Mouse (Mus musculus) adrenal gland, postnatal 36 days (tissue): ENCODE results near the gene Haus2. TPM values are rescaled to one million over a fixed set of nuclear protein-coding genes. Genes with fewer than 3 reads are reported as not detected.
"Not testable (repeated sequence)": the region's sequence is repeated elsewhere in the genome, so short reads cannot be mapped to it uniquely, and the experiment has no call there.

Experiments
- DNase-seq, 2 experiments: peaks; one replicate each; pipeline ENCODE4 v3.0.0; 2021; ENCODE audit warnings: mixed read lengths in 1 of 2
- long read RNA-seq, 2 experiments: library from polyadenylated mRNA; stranded (forward); transcript quantifications; one replicate each; pipeline ENCODE4 v2.0.0; 2021; ENCODE audit warnings: borderline sequencing depth in 2 of 2
- total RNA-seq, 2 experiments: library from RNA; stranded (reverse); gene quantifications; 2 replicates each; pipeline ENCODE4 v1.2.3; 2021

Gene Haus2
- 10 to 100 TPM; 10.5 to 15.4 TPM for total RNA-seq
- long read RNA-seq, experiment 1, transcript Haus2-203 (6 exons, 3,154 nt) = major isoform, 5 of 7 reads
- long read RNA-seq, experiment 1, partial matches to known transcripts = 0 of 7 reads
- long read RNA-seq, experiment 1, other reads (novel, unspliced or antisense) = 1 of 7 reads
- long read RNA-seq, experiment 2, transcript Haus2-203 (6 exons, 3,154 nt) = major isoform, 5 of 8 reads
- long read RNA-seq, experiment 2, partial matches to known transcripts = 1 of 8 reads
- long read RNA-seq, experiment 2, other reads (novel, unspliced or antisense) = 2 of 8 reads

DNA sequence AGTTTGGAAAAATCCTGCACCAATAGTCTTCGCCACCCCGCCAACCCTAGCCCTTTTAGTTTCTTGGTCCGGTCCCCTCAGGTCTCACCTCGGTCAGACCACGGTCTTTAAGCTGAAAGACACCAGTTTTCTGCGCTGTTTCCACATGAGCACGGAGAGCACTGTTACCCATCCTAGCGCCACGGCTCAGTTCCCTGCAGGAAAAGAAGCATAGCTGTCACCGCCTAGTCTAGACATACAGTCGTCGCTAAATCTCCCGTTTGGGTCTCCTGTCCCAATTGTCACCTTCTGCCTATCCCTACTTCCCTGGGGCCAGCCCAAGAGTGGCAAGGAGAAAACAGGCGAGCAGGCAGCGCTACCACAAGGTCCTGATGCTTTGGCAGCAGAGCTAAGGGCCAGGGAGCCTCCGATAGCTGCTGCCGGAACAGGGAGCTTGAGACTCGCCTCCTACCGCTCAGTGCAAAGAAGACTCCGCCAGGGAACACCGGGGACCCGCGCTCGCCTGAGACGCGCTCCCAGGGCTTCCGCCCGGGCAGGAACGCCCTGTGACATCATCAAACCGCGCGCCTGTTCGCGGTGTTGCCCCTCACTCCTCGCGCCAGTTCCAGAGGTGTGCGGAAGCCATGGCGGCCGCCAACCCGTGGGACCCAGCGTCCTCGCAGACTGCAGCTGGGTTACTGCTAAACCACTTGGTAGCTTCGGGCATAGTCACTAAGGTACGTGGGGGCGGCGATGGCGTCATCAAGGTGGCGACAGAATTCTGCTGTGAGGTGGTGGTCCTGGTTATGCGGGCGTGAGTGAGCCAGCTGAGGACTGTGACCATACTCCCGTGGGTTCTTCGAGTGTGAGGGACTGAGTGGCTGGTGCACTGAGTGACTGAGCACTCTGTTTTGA lies at the start of gene Haus2, which contains the start of gene Lrrc57:
Gene Haus2, plus strand, starts transcription at position 554 of the 894 bp plus-strand sequence.
Gene Lrrc57, minus strand, starts transcription at position 691 of the 894 bp plus-strand sequence.
- peak; percentile 93 to 95 for DNase-seq

DNA sequence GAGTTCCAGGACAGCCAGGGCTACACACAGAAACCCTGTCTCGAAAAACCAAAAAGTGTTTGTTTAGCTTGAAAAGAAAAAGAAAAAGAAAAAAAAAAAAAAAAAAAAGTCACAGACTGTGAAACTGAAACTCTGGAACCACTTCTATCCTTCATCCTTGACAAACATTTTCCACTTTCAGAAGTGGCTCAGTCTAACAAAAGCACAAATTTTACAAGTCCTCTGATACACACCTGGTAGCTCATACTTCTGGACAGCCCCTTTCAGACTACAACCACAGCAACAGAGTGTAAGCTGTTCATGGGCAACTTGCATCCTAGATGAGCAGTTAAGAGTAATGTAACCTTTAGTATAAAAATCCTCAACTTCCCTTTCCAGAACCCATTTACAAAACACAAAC lies 47.7 kb upstream of the Haus2 start:
- DNase-seq = no peak

DNA sequence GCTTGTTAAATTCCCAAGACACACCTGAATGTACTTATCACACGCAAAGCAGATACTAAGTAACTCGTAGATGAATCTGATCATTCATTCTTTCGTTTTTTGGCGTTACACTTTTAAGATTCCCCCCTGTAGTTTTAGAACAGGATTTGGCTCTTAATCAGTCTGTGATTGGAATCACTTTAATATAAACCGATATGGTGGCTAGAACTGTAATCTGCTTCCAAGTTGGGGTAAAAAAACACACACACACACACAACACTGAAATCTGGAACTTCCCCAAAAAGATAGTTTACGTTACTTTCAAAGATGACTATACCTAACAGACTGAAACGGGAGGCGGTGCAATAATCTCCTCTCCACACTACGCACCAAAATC lies 46.3 kb upstream of the Haus2 start:
- DNase-seq = no peak

DNA sequence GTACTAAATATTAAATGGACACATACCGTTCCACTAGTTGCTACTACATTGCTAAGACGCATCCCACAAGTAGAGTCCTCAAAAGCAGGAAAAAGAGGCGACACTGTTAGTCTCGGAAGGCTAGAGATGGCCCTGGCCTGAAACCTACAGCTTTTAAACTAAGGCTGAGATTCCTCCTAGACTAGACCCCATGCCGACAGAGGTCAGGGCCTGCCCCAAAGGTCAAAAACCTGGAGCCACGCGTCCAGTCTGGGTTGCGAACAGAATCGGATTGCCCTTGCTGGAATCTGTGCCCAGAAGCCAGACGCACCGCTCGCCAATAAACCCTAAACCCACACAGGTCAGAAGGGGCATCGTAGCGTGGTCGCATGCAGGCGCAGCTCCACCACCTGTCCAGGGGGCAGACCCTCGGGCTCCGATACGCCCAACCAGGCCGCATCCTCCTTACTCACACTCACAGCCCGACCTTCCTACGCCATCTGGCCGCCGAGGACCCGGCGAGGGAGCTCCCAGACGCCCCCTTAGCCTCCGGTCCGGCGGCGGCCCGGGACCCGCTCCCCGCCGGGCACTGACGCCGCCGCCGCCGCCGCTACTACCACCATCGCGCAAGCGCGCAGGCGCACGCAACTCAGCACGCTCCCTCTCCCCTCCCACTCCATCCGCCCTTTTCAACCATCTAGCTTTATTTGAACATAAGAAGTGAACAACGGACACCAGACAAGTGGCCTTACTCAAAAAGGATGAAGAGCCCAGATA lies 45.8 kb upstream of the Haus2 start, which contains the start of gene Zfp106:
Gene Zfp106, minus strand, starts transcription at position 609 of the 756 bp plus-strand sequence.
- peak; percentile 92 for DNase-seq

GRCm38 (mm10) chr2:120564548-120565188 lies 44.5 kb upstream of the Haus2 start:
- not testable (repeated sequence) for DNase-seq

GRCm38 (mm10) chr2:120565363-120565762 lies 43.8 kb upstream of the Haus2 start:
- no peak for DNase-seq

DNA sequence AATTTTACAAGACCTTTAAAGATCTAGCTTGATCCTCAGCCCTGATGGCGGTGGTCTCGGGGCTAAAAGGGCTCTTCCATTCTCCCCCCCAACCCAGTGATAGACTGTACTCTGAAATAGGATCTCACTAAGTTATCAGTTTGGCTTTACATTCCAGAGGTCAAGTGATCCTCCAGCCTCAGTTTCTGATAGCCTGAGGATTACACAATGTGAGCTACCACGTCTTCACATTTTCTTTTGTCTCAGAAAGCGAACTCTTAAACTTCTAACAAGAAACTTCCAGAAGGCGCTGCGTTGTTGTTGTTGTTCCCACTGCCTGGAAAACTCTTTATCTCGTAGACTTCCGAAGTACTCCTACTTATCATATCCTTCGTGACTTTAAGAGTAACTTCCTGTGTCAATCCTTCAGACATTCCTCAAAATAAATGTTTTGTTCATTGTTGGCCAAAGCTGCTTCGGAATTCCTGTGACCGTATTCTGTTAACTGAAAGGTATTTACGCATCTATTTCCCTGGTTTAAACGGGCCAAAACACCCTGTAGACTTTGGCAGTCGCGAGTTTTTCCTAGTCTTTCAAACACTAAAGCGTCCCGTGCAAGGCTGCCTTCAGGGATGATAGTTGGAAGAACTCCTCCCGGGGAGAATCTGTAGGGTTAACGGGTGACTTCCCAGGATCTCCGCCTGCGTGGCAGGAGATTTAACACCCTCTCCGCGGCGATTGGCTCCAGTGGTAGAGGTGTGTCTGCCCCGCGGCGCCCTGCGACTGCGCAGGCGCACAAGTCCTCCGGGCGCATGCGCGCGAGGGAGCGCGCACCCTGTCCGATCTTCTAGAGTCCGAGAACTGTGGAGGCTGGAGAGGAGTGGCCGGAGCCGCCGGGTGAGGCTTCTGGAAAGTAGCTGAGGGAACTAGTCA lies 42.0 kb upstream of the Haus2 start, which contains the start of gene Snap23:
Gene Snap23, plus strand, starts transcription at position 786 of the 912 bp plus-strand sequence.
- DNase-seq = peak; percentile 95 to 96

DNA sequence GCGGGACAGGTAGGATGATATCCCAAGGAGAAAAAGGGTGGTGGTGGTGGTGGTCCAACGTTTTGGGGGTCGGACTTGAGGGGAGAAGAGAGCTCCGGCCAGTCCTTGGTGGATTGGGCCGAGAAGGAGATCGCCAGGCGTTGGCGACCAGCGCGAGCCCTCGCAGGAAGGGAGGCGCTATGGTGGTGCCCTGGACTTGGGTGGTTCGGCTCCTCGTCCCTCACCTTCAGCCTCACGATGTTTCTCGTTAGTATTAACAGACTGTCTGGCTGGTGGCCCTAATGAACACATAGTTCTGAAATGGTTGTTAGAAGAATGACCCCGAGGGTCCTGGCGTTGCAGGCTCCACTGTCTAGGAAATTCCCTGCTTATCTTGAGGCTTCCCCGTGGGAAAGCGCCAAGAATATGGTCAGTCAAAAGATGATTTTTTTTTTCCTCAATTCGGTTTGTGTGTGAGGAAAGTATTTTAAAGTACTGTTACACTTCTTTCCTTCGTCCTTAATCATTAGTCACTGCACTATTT lies 41.3 kb upstream of the Haus2 start:
- DNase-seq = no peak

DNA sequence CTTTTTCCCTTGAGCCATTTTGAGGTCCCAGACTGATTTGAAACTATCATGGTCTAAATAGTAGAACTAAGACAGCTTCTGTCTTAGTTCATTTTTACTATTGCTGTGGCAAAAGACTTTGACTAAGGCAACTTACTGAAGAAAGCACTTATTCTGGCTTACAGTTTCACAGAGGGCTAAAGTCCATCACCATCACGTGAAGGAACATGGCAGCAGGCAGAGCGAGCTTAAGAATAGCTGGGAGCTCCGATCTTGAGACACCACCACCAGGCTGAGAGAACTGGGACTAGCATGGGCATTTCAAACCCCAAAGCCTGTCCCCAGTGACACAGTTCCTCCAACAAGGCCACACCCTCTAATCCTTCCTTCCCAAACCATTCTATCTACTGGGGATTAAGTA lies 38.1 kb upstream of the Haus2 start:
- no peak for DNase-seq

DNA sequence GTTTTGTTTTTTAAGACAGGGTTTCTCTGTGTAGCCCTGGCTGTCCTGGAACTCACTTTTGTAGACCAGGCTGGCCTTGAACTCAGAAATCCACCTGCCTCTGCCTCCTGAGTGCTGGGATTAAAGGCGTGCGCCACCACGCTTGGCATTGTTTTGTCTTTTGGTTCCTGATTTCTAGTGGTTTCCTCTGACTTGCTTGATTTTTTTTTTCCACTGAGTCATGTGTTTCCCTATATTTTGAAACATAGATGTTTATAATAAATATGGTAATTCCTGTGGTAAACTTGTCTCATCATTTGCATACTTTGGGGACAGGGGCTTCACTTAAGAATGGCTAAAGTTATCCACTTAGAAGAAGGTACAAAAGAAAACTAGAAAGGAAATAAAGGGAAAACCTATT lies 37.0 kb upstream of the Haus2 start:
- DNase-seq = not testable (repeated sequence)

GRCm38 (mm10) chr2:120575121-120575520 lies 34.1 kb upstream of the Haus2 start:
- no peak for DNase-seq

DNA sequence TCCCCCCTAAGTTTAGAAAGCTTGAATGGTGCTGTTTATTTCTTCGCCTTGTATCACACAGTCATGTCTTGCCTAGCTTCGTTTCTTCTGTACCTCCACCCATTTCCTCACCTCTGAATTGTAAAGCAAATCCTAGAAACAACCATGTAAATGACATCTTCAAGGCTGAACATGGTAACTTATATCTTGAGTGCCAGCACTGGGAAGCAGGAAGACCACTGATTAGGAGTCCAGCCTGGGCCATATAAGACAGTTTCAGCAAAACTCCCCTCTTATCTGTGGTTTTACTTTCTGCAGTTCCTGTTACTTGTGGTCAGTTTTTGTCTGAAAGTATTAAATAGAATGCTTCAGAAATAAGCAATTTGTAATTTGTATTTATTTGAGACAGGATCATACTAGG lies 33.2 kb upstream of the Haus2 start:
- DNase-seq = no peak

DNA sequence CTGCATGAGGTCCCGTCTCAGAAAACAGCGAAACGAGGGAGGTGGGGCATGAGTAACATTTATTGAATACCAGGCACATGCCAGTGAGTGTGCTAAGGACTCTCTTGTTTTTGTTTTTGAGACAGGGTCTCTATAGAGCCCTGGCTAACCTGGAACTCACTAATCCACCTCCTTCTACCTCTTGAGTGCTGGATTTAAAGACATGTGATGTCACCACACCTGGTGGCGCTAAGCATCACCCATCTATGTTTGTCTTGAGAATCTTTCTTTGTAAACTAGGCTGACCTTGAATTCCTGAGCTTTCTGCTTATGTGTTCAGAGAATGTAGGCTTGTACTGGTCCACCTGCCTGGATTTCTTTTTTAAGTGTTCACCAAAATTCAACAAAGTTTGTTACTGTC lies 31.4 kb upstream of the Haus2 start:
- DNase-seq = no peak

- no peak for DNase-seq
These were observed 30.9 kb upstream of the Haus2 start for GRCm38 (mm10) chr2:120578286-120578685.

DNA sequence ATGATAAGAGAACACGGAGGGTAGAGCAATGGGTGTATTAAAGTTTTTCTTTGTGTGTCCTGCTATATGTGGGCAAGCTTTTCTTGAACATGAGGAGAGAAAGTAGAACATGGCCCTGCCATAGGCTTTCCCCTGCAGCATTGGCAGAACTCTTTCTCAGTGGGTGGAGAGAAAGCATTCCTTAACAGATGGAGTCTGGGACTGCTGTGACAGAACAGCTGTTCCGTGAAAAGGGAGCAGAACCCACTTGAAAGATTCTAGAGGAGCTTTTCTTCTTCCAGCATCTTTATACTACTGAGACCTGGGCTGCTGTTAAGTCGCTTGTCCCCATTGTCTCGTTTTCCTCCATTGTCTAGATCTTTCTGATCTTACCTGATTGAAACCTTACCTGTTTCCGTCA lies 19.4 kb upstream of the Haus2 start:
- DNase-seq = no peak

DNA sequence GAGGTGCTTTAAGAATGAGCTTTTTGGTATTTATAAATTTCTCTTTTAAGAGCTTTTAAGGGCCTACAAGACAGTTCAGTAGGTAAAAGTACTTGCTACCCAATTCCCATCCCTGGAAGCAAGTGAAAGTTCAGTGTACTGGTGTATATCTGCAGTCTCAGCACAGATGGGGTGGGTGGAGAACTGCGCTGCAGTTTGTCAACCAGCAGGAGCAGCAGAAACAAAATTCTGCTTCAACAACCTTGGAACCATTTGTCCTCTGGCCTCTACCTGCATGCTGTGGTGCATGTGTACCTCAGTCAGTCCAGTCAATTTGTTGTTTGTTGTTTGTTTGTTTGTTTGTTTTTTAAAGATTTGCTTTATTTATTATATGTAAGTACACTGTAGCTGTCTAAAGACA lies 17.0 kb upstream of the Haus2 start:
- DNase-seq = no peak

DNA sequence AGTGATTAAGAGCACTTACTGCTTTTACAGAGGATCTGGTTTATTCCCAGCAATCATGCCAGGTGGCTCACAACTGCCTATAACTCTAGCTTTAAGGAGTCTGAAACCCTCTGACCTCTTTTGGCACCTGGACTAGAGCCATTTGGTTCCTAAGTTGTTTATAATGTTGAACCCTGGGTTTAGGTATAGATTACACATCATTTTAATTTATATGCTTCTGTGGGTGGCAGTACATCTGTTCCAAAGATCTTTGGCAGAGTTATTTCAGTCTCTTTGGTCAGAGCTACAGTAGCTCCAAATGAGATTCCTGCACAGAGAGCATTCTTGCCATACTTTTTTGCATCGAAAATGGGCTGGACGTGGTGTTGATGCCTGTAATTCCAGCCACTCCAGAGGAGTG lies 11.4 kb upstream of the Haus2 start:
- no peak for DNase-seq

DNA sequence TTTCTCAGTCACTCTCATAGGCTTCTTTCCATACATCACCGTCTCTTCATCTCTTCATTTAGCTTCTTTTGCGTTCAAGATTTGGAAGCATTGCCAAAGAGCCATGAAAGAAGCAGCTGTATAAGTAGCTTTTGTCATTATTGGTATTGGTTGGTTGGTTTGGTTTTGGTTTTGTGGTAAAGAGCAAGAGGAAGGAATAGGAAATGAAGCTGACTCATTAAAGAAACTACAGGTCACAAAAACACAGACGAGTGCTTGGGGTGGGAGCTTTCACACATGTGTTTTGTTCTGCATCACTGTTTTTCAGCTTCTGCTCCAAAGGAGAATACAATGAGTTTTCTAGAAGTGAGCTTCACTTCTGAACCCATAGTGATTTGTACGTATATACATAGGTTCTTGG lies 9.7 kb upstream of the Haus2 start:
- DNase-seq = no peak

DNA sequence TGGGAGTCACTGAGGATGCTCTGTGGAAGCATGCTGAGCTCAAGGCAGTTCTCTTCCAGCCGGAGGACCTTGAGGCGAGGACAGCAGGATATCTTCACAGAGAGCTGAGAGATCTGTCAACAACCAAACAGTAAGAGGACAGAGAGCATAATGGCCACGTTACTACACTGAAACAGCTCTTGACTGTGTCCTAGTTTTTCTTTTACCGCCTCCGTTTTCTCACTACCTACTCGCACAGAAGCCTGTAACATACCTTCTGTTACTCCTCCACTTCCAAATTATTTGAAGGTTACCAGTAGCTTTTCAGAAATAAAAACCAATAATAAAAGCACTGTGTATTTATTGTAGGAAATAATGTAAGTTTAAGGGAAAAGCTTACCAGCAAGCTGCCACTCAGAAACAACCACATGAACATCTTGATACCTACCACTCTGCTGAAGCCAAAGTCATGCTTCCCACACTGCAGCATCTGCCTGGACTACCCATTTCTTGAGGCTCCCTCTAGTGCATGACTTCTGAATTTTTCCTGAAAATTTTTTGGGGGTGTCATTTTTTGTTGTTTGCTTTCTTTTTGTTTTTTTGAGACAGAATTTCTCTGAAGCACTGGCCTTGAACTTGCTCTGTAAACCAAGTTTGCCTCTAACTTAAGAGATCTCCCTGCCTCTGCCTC lies 3.0 kb upstream of the Haus2 start:
- DNase-seq = peak; percentile 13 to 35
